Mouse (Mus musculus): ENCODE measurements at regions not wholly inside any gene's neighbourhood (a gene's known extent, or its start where the extent isn't known, plus 50 kb on each side); places are given as distances from the start of the nearest gene placed in this dataset.
"Not testable (repeated sequence)": the region's sequence is repeated elsewhere in the genome, so short reads cannot be mapped to it uniquely, and the experiment has no call there.

GRCm38 (mm10) chr11:8759858-8760257 is 95.5 kb upstream of the Tns3 start:
- Histone ChIP-seq H3K27ac (ENCODE audit: low read depth, low read length) (no peak overlapping the region), H3K27me3 (ENCODE audit: control insufficient read depth, insufficient read depth, low read length) (no peaks in the 10 kb centered on the region), H3K9ac (ENCODE audit: low read depth, low read length) (no peak overlapping the region), H3K9me3 (ENCODE audit: control insufficient read depth, low read length) (no peaks in the 10 kb centered on the region), H3K36me3 (ENCODE audit: control insufficient read depth, insufficient read depth, low read length) (no peaks in the 10 kb centered on the region), H3K4me1 (ENCODE audit: control insufficient read depth, insufficient read depth, low read length) (peaks cover 21% of the 10 kb centered on the region), H3K4me2 (replicated peaks; ENCODE audit: low read depth, low read length) (no peak overlapping the region), H3K4me3 (ENCODE audit: low read length) (no peak overlapping the region)
- 95% methylated on average over 1 of the region's 1 CpGs for WGBS
- ATAC-seq (ENCODE audit: low FRiP score, low TSS enrichment): no peak

- H3K27ac ChIP-seq (ENCODE audit: low read depth, low read length); H3K4me2 ChIP-seq (replicated peaks; ENCODE audit: low read depth, low read length); H3K4me3 ChIP-seq (ENCODE audit: low read length); H3K9me3 ChIP-seq (ENCODE audit: control insufficient read depth, low read length); H3K9ac ChIP-seq (ENCODE audit: low read depth, low read length); H3K36me3 ChIP-seq (ENCODE audit: control insufficient read depth, insufficient read depth, low read length); H3K4me1 ChIP-seq (ENCODE audit: control insufficient read depth, insufficient read depth, low read length); H3K27me3 ChIP-seq (ENCODE audit: control insufficient read depth, insufficient read depth, low read length); ATAC-seq (ENCODE audit: low FRiP score, low TSS enrichment): not testable (repeated sequence)
- WGBS: 35% methylated on average over 2 of the region's 2 CpGs
These were observed 90.2 kb upstream of the Tns3 start for GRCm38 (mm10) chr11:8754508-8754907.

- H3K4me2 ChIP-seq (replicated peaks; ENCODE audit: low read depth, low read length); H3K4me1 ChIP-seq (ENCODE audit: control insufficient read depth, insufficient read depth, low read length); H3K4me3 ChIP-seq (ENCODE audit: low read length); H3K9ac ChIP-seq (ENCODE audit: low read depth, low read length); ATAC-seq (ENCODE audit: low FRiP score, low TSS enrichment); H3K27ac ChIP-seq (ENCODE audit: low read depth, low read length); H3K9me3 ChIP-seq (ENCODE audit: control insufficient read depth, low read length); H3K36me3 ChIP-seq (ENCODE audit: control insufficient read depth, insufficient read depth, low read length); H3K27me3 ChIP-seq (ENCODE audit: control insufficient read depth, insufficient read depth, low read length): not testable (repeated sequence)
- 74% methylated on average over 3 of the region's 3 CpGs for WGBS
These were observed 71.4 kb upstream of the Tns3 start for GRCm38 (mm10) chr11:8735784-8736183.

GRCm38 (mm10) chr11:8727007-8727406 is 62.7 kb upstream of the Tns3 start:
- whole genome bisulfite sequencing: 89% methylated on average over 5 of the region's 5 CpGs
- no peak overlapping the region for H3K4me2 ChIP-seq (replicated peaks; ENCODE audit: low read depth, low read length)
- no peak overlapping the region for H3K9ac ChIP-seq (ENCODE audit: low read depth, low read length)
- no peaks in the 10 kb centered on the region for H3K36me3 ChIP-seq (ENCODE audit: control insufficient read depth, insufficient read depth, low read length)
- H3K4me3 ChIP-seq (ENCODE audit: low read length): no peak overlapping the region
- H3K9me3 ChIP-seq (ENCODE audit: control insufficient read depth, low read length): no peaks in the 10 kb centered on the region
- no peak for ATAC-seq (ENCODE audit: low FRiP score, low TSS enrichment)
- H3K27me3 ChIP-seq (ENCODE audit: control insufficient read depth, insufficient read depth, low read length): no peaks in the 10 kb centered on the region
- no peaks in the 10 kb centered on the region for H3K4me1 ChIP-seq (ENCODE audit: control insufficient read depth, insufficient read depth, low read length)
- no peak overlapping the region for H3K27ac ChIP-seq (ENCODE audit: low read depth, low read length)

GRCm38 (mm10) chr11:8725505-8725904 is 61.2 kb upstream of the Tns3 start:
- Histone ChIP-seq H3K4me2 (replicated peaks; ENCODE audit: low read depth, low read length) (no peak overlapping the region), H3K9me3 (ENCODE audit: control insufficient read depth, low read length) (no peaks in the 10 kb centered on the region), H3K27ac (ENCODE audit: low read depth, low read length) (no peak overlapping the region), H3K4me1 (ENCODE audit: control insufficient read depth, insufficient read depth, low read length) (no peaks in the 10 kb centered on the region), H3K9ac (ENCODE audit: low read depth, low read length) (no peak overlapping the region), H3K4me3 (ENCODE audit: low read length) (no peak overlapping the region), H3K36me3 (ENCODE audit: control insufficient read depth, insufficient read depth, low read length) (no peaks in the 10 kb centered on the region), H3K27me3 (ENCODE audit: control insufficient read depth, insufficient read depth, low read length) (no peaks in the 10 kb centered on the region)
- no peak for ATAC-seq (ENCODE audit: low FRiP score, low TSS enrichment)
- WGBS: 65% methylated on average over 4 of the region's 4 CpGs

GRCm38 (mm10) chr11:8723102-8723640 is 58.8 kb upstream of the Tns3 start:
- Histone ChIP-seq H3K27ac (ENCODE audit: low read depth, low read length) (no peak overlapping the region), H3K4me3 (ENCODE audit: low read length) (no peak overlapping the region), H3K27me3 (ENCODE audit: control insufficient read depth, insufficient read depth, low read length) (no peaks in the 10 kb centered on the region), H3K4me1 (ENCODE audit: control insufficient read depth, insufficient read depth, low read length) (no peaks in the 10 kb centered on the region), H3K9ac (ENCODE audit: low read depth, low read length) (no peak overlapping the region), H3K36me3 (ENCODE audit: control insufficient read depth, insufficient read depth, low read length) (no peaks in the 10 kb centered on the region), H3K4me2 (replicated peaks; ENCODE audit: low read depth, low read length) (no peak overlapping the region), H3K9me3 (ENCODE audit: control insufficient read depth, low read length) (no peaks in the 10 kb centered on the region)
- 34% methylated on average over 5 of the region's 5 CpGs for WGBS
- no peak for ATAC-seq (ENCODE audit: low FRiP score, low TSS enrichment)

- WGBS: 75% methylated on average over 11 of the region's 11 CpGs
These were observed 55.1 kb upstream of the Tns3 start for GRCm38 (mm10) chr11:8719211-8719966.

GRCm38 (mm10) chr11:8717774-8718173 is 53.4 kb upstream of the Tns3 start:
- Histone ChIP-seq H3K27ac (ENCODE audit: low read depth, low read length) (no peak overlapping the region), H3K4me3 (ENCODE audit: low read length) (no peak overlapping the region), H3K4me2 (replicated peaks; ENCODE audit: low read depth, low read length) (no peak overlapping the region), H3K9me3 (ENCODE audit: control insufficient read depth, low read length) (no peaks in the 10 kb centered on the region), H3K9ac (ENCODE audit: low read depth, low read length) (no peak overlapping the region), H3K27me3 (ENCODE audit: control insufficient read depth, insufficient read depth, low read length) (no peaks in the 10 kb centered on the region), H3K36me3 (ENCODE audit: control insufficient read depth, insufficient read depth, low read length) (no peaks in the 10 kb centered on the region), H3K4me1 (ENCODE audit: control insufficient read depth, insufficient read depth, low read length) (peaks cover 23% of the 10 kb centered on the region)
- WGBS: 90% methylated on average over 3 of the region's 3 CpGs
- ATAC-seq (ENCODE audit: low FRiP score, low TSS enrichment): no peak

More at GRCm38 (mm10) chr11:8719211-8719966, 55.1 kb upstream of the Tns3 start:
- Histone ChIP-seq H3K9ac (ENCODE audit: low read depth, low read length) (no peak overlapping the region), H3K27me3 (ENCODE audit: control insufficient read depth, insufficient read depth, low read length) (no peaks in the 10 kb centered on the region), H3K27ac (ENCODE audit: low read depth, low read length) (no peak overlapping the region), H3K4me2 (replicated peaks; ENCODE audit: low read depth, low read length) (no peak overlapping the region), H3K9me3 (ENCODE audit: control insufficient read depth, low read length) (no peaks in the 10 kb centered on the region), H3K36me3 (ENCODE audit: control insufficient read depth, insufficient read depth, low read length) (no peaks in the 10 kb centered on the region), H3K4me1 (ENCODE audit: control insufficient read depth, insufficient read depth, low read length) (peaks cover 20% of the 10 kb centered on the region), H3K4me3 (ENCODE audit: low read length) (no peak overlapping the region)
- no peak for ATAC-seq (ENCODE audit: low FRiP score, low TSS enrichment)

GRCm38 (mm10) chr11:8716858-8717257 is 52.5 kb upstream of the Tns3 start:
- ATAC-seq (ENCODE audit: low FRiP score, low TSS enrichment): no peak
- Histone ChIP-seq H3K4me3 (ENCODE audit: low read length) (no peak overlapping the region), H3K27ac (ENCODE audit: low read depth, low read length) (no peak overlapping the region; the same call in 1 of the 2 replicates), H3K27me3 (ENCODE audit: control insufficient read depth, insufficient read depth, low read length) (no peaks in the 10 kb centered on the region), H3K9ac (ENCODE audit: low read depth, low read length) (no peak overlapping the region), H3K36me3 (ENCODE audit: control insufficient read depth, insufficient read depth, low read length) (no peaks in the 10 kb centered on the region), H3K4me1 (ENCODE audit: control insufficient read depth, insufficient read depth, low read length) (peaks cover 23% of the 10 kb centered on the region), H3K9me3 (ENCODE audit: control insufficient read depth, low read length) (no peaks in the 10 kb centered on the region), H3K4me2 (replicated peaks; ENCODE audit: low read depth, low read length) (no peak overlapping the region)
- 75% methylated on average over 5 of the region's 5 CpGs for WGBS
